Mouse (Mus musculus) layer of hippocampus, postnatal 36 days (tissue): ENCODE results near the gene Stn1. TPM values are rescaled to one million over a fixed set of nuclear protein-coding genes. Genes with fewer than 3 reads are reported as not detected.

Experiments used
- DNase-seq, 2 experiments: peaks; one replicate each; pipeline ENCODE4 v3.0.0; 2022
- total RNA-seq, 2 experiments: library from RNA; stranded (reverse); gene quantifications; 2 replicates each; pipeline ENCODE4 v1.2.3; 2021

The Stn1 gene
- total RNA-seq, 2 experiments from 2014 or later: 18.7 to 23.0 TPM

DNA sequence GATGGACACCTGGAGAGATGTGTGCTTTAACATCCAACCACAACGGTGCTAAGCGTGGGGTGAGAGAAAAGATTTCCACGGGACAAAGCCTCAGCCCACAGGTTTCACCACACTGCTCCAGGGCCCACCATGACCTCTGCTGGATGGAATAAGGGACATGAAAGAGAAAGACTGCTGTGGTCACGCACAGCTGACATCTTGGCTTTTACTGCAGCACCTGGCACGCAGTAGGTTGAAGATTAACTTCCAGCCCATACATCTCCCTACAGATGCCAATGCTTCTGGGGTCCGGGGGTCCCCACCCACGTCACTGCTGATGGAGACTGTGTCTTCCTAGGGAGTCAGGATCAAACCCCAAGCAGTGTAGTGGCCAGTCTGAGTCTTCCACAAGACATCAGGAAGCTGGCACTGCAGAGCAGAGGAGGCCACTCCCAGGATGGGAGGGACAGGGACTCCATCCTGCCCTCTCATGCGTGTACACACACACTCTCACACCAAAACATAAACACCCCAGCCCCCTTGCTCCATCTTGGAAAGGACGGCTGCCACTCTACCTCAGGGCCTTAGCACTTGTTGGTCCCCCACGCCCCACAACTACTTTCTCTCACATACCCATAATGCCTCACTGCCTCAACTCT lies 85.7 kb downstream of the Stn1 start:
- no peak for DNase-seq

Other genes with a start within 250 kb of the Stn1 start
- 10 to 100 TPM; 32.8 to 38.8 TPM for gene Sh3pxd2a, start 73.1 kb downstream of the Stn1 start, total RNA-seq
- gene Slk, start 42.2 kb upstream of the Stn1 start, total RNA-seq: 10 to 100 TPM; 65.2 to 68.6 TPM
- gene Col17a1, start 154.6 kb upstream of the Stn1 start, total RNA-seq: under 1 TPM in 1 of 2 experiments, not detected in 1; 0.17 TPM
- 100 to 1,000 TPM in 1 of 2 experiments, 10 to 100 TPM in 1; 99.1 to 105 TPM for gene Sfr1, start 194.2 kb upstream of the Stn1 start, total RNA-seq